Mouse (Mus musculus): ENCODE data around the gene Stambp.

Gene Stambp

GRCm38 (mm10) chr6:83582135-83582937 is 9.8 kb upstream of the Stambp start:
- POLR2A ChIA-PET = interaction anchor here in 3 of 4 experiments (0.6 to 1.5 kb wide), 12 partner anchors 10 to 299 kb away, joined by 3 to 7 read pairs (median 4); partner anchors contain the start of genes Mob1a (in 1 of the 3), Mthfd2 (in 1 of the 3) and Stambp (in 1 of the 3)
- CTCF ChIA-PET = interaction anchor here (0.6 to 2.0 kb wide), 82 partner anchors 8 to 1303 kb away, joined by 3 to 68 read pairs (median 4); partner anchors contain the start of genes Stambp (in 3 of the 4), Tex261 (in 3 of the 4), Atp6v1b1 (in 1 of the 4) and Cd207 (in 1 of the 4)

- ChIA-PET CTCF (no interaction called here), POLR2A (no interaction called here)
These were observed 5.0 kb upstream of the Stambp start for GRCm38 (mm10) chr6:83577534-83577933.

- POLR2A ChIA-PET = interaction anchor here in 1 of 4 experiments (1.8 kb wide), 1 partner anchor 250 kb away, joined by 3 read pairs; the partner anchor contains the start of genes Mob1a and Mthfd2
- CTCF ChIA-PET = no interaction called here
These were observed 3.1 kb upstream of the Stambp start for GRCm38 (mm10) chr6:83575609-83576008.

GRCm38 (mm10) chr6:83571840-83572667 is 475 bp downstream of the Stambp start:
- ChIA-PET POLR2A (interaction anchor here in 3 of 4 experiments (0.6 to 1.3 kb wide), 10 partner anchors 9 to 489 kb away, joined by 3 to 7 read pairs (median 4); partner anchors contain the start of genes Mob1a (in 1 of the 3), Mthfd2 (in 1 of the 3) and Nagk (in 1 of the 3)), CTCF (interaction anchor here in 3 of 4 experiments (0.5 to 1.7 kb wide), 8 partner anchors 11 to 410 kb away, joined by 3 to 10 read pairs (median 4); no protein-coding TSS in a partner anchor)

- POLR2A ChIA-PET = no interaction called here
- CTCF ChIA-PET = interaction anchor here in 3 of 4 experiments (0.7 to 1.5 kb wide), 3 partner anchors 13 to 442 kb away, joined by 3 to 4 read pairs (median 4); no protein-coding TSS in a partner anchor
These were observed 3.3 kb downstream of the Stambp start for GRCm38 (mm10) chr6:83568901-83569862.

- CTCF ChIA-PET = no interaction called here
- POLR2A ChIA-PET = interaction anchor here in 1 of 4 experiments (0.9 kb wide), 1 partner anchor 9 kb away, joined by 4 read pairs; no protein-coding TSS in a partner anchor
These were observed 16.6 kb downstream of the Stambp start for GRCm38 (mm10) chr6:83555972-83556371.

GRCm38 (mm10) chr6:83548346-83548745 is 24.2 kb downstream of the Stambp start:
- CTCF ChIA-PET = no interaction called here
- POLR2A ChIA-PET = no interaction called here

- POLR2A ChIA-PET = no interaction called here
- CTCF ChIA-PET = interaction anchor here in 1 of 4 experiments (0.6 kb wide), 1 partner anchor 56 kb away, joined by 4 read pairs; no protein-coding TSS in a partner anchor
These were observed 26.8 kb downstream of the Stambp start for GRCm38 (mm10) chr6:83545778-83546177.

GRCm38 (mm10) chr6:83541756-83542456 is 30.6 kb downstream of the Stambp start:
- POLR2A ChIA-PET = no interaction called here
- CTCF ChIA-PET = no interaction called here

GRCm38 (mm10) chr6:83540017-83540416 is 32.5 kb downstream of the Stambp start:
- ChIA-PET POLR2A (interaction anchor here in 1 of 4 experiments (0.6 kb wide), 1 partner anchor 67 kb away, joined by 3 read pairs; no protein-coding TSS in a partner anchor), CTCF (interaction anchor here in 1 of 4 experiments (0.6 kb wide), 1 partner anchor 20 kb away, joined by 6 read pairs; no protein-coding TSS in a partner anchor)

GRCm38 (mm10) chr6:83536795-83537059 is 35.8 kb downstream of the Stambp start:
- POLR2A ChIA-PET = no interaction called here
- CTCF ChIA-PET = interaction anchor here in 1 of 4 experiments (1.3 kb wide), 1 partner anchor 239 kb away, joined by 3 read pairs; the partner anchor contains the start of gene Tex261

- POLR2A ChIA-PET = no interaction called here
- CTCF ChIA-PET = interaction anchor here in 1 of 4 experiments (1.3 kb wide), 1 partner anchor 240 kb away, joined by 3 read pairs; the partner anchor contains the start of gene Tex261
These were observed 36.3 kb downstream of the Stambp start, which contains the start of gene Actg2 for GRCm38 (mm10) chr6:83536028-83536794. Gene Actg2, minus strand, starts transcription at chr6:83536265.

GRCm38 (mm10) chr6:83532608-83533007 is 39.9 kb downstream of the Stambp start:
- ChIA-PET CTCF (no interaction called here), POLR2A (no interaction called here)

GRCm38 (mm10) chr6:83523194-83523593 is 49.3 kb downstream of the Stambp start:
- ChIA-PET POLR2A (no interaction called here), CTCF (interaction anchor here in 2 of 4 experiments (0.6 kb wide), 2 partner anchors 9 to 29 kb away, joined by 3 read pairs; no protein-coding TSS in a partner anchor)

- ChIA-PET POLR2A (interaction anchor here in 1 of 4 experiments (1.3 kb wide), 1 partner anchor 12 kb away, joined by 6 read pairs; no protein-coding TSS in a partner anchor), CTCF (no interaction called here)
These were observed 50.7 kb downstream of the Stambp start for GRCm38 (mm10) chr6:83521784-83522183.

GRCm38 (mm10) chr6:83518637-83519036 is 53.9 kb downstream of the Stambp start:
- ChIA-PET POLR2A (no interaction called here), CTCF (no interaction called here)

GRCm38 (mm10) chr6:83515172-83515571 is 57.4 kb downstream of the Stambp start:
- ChIA-PET CTCF (interaction anchor here in 1 of 4 experiments (0.6 kb wide), 1 partner anchor 158 kb away, joined by 5 read pairs; no protein-coding TSS in a partner anchor), POLR2A (interaction anchor here in 1 of 4 experiments (0.6 kb wide), 1 partner anchor 351 kb away, joined by 3 read pairs; no protein-coding TSS in a partner anchor)
